Mouse (Mus musculus) urinary bladder, adult 18-20 months (tissue): ENCODE results near the gene Panx2.

Experiments
- DNase-seq, 2 experiments: peaks; one replicate each; pipeline ENCODE4 v3.0.0; 2022; ENCODE audit warnings: low spot score in 2 of 2, mixed read lengths in 2 of 2

Gene Panx2

GRCm38 (mm10) chr15:89059161-89059931 lies at the start of gene Panx2:
Gene Panx2 (plus strand): TSS chr15:89059734.
- DNase-seq, result no peak

- DNase-seq, result no peak
Observed at GRCm38 (mm10) chr15:89016722-89017121, 42.8 kb upstream of the Panx2 start.

- DNase-seq, result no peak
Observed at GRCm38 (mm10) chr15:89020085-89020484, 39.4 kb upstream of the Panx2 start.

- no peak for DNase-seq
Observed at GRCm38 (mm10) chr15:89020492-89020891, 39.0 kb upstream of the Panx2 start.

- DNase-seq, result no peak
Observed at GRCm38 (mm10) chr15:89044381-89044780, 15.2 kb upstream of the Panx2 start.

GRCm38 (mm10) chr15:89046356-89046755 lies 13.2 kb upstream of the Panx2 start:
- DNase-seq, result no peak

GRCm38 (mm10) chr15:89054666-89055065 lies 4.9 kb upstream of the Panx2 start:
- no peak for DNase-seq

GRCm38 (mm10) chr15:89058736-89059135 lies 798 bp upstream of the Panx2 start:
- DNase-seq, result no peak

- peak in 1 of 2 experiments; percentile 40 for DNase-seq
Observed at GRCm38 (mm10) chr15:89060032-89060681, 623 bp downstream of the Panx2 start.

- no peak for DNase-seq
Observed at GRCm38 (mm10) chr15:89060811-89061460, 1.4 kb downstream of the Panx2 start.

- DNase-seq, result no peak
Observed at GRCm38 (mm10) chr15:89061761-89062517, 2.4 kb downstream of the Panx2 start.

GRCm38 (mm10) chr15:89062518-89062910 lies 3.0 kb downstream of the Panx2 start:
- DNase-seq, result no peak

GRCm38 (mm10) chr15:89063001-89063400 lies 3.5 kb downstream of the Panx2 start:
- DNase-seq, result no peak

- no peak for DNase-seq
Observed at GRCm38 (mm10) chr15:89063536-89063935, 4.0 kb downstream of the Panx2 start.

GRCm38 (mm10) chr15:89064891-89065290 lies 5.4 kb downstream of the Panx2 start:
- no peak for DNase-seq

- peak in 1 of 2 experiments; percentile 42 for DNase-seq
Observed at GRCm38 (mm10) chr15:89067609-89068008, 8.1 kb downstream of the Panx2 start.

GRCm38 (mm10) chr15:89068226-89068625 lies 8.7 kb downstream of the Panx2 start:
- DNase-seq, result no peak

GRCm38 (mm10) chr15:89069336-89069840 lies 9.9 kb downstream of the Panx2 start:
- DNase-seq, result no peak

- DNase-seq, result no peak
Observed at GRCm38 (mm10) chr15:89070606-89071005, 11.1 kb downstream of the Panx2 start.

GRCm38 (mm10) chr15:89073993-89074603 lies 14.6 kb downstream of the Panx2 start:
- no peak for DNase-seq
